29 mouse cellular contexts compared by ENCODE assay signal in the genomic region with DNA sequence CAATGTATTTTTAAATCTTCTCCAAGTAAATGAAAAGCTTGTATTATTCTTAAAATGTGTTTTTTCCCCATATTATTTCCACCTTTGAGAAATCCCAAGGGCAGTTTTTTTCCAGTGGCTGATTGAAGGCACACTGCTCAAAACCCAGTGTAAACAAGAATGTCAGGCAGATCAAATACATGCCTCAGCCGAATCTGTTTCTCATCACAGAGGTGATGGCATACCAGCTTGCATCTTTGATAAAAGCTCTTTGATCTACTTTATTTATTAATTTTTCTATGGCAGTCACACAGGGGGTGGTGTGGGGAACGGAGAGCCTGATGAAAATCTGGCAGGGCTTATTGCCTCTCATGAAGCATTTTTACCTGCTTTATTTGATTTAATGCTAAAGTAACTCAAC.
DNase-seq lines count a peak whose midpoint lies in the region; ATAC-seq and TF ChIP-seq lines count a peak whose summit lies in the region.
"Had no signal": no experiment of that assay in that cellular context is flagged by ENCODE, and none has a peak within 500 bp of the region (broad histone marks: within the 10 kb centered on the region; RNA-seq: fewer than 3 reads in every experiment).

No protein-coding gene starts in this region.

- H3K36me3 ChIP-seq in midbrain, embryonic 14.5 days (ENCODE audit: control insufficient read depth, insufficient read depth, low read length): no peaks in the 10 kb centered on the region
- H3K36me3 ChIP-seq in midbrain, postnatal 0 days (ENCODE audit: insufficient read depth, low read length): no peaks in the 10 kb centered on the region
- no peaks in the 10 kb centered on the region for H3K36me3 ChIP-seq in embryonic facial prominence, embryonic 10.5 days (replicated peaks)
- no peaks in the 10 kb centered on the region for H3K36me3 ChIP-seq in limb, embryonic 11.5 days (ENCODE audit: control insufficient read depth, insufficient read depth, low read length)
- H3K36me3 ChIP-seq: embryonic facial prominence, embryonic 15.5 days; forebrain, embryonic 12.5 days; heart, embryonic 13.5 days; liver, embryonic 13.5 days; neural tube, embryonic 12.5 days; stomach, embryonic 15.5 days had no signal

- peak; percentile 30 for DNase-seq in midbrain, embryonic 14.5 days
- no peak for DNase-seq in midbrain, postnatal 0 days (ENCODE audit: low spot score)
- DNase-seq in embryo, embryonic 10.5 days (ENCODE audit: low spot score): peak; percentile 59
- peak; percentile 22 for DNase-seq in embryonic facial prominence, embryonic 10.5 days (ENCODE audit: low spot score)
- peak; percentile 25 for DNase-seq in limb, embryonic 11.5 days (ENCODE audit: low spot score)
- no peak for DNase-seq in layer of hippocampus, adult 2 months (ENCODE audit: low spot score in 2 of 2)
- DNase-seq in lung, adult 2 months: no peak
- no peak for DNase-seq in thymus, adult 18-20 months
- DNase-seq: adrenal gland, adult 2 months; adrenal gland, postnatal 36 days; B cell, adult 2 months; cerebellum, adult 2 months; cerebellum, postnatal 14 days; gastrocnemius, adult 2 months; heart, adult 2 months; heart, postnatal 10 days; kidney, adult 11 months; kidney, postnatal 14 days; liver, embryonic 13.5 days; lung, adult 18-20 months; lung, postnatal 10 days; thymus, postnatal 14 days had no signal

- WGBS in midbrain, embryonic 14.5 days: 44% methylated on average over 2 of the region's 2 CpGs
- 38% methylated on average over 2 of the region's 2 CpGs for WGBS in midbrain, postnatal 0 days
- WGBS in embryonic facial prominence, embryonic 10.5 days: 43% methylated on average over 2 of the region's 2 CpGs
- WGBS in limb, embryonic 11.5 days: 20% methylated on average over 2 of the region's 2 CpGs
- WGBS in lung, adult 2 months: 17% methylated on average over 2 of the region's 2 CpGs

- no peak overlapping the region for H3K4me2 ChIP-seq in midbrain, embryonic 14.5 days (ENCODE audit: low read length)
- no peak overlapping the region for H3K4me2 ChIP-seq in midbrain, postnatal 0 days (ENCODE audit: low read depth, low read length, poor library complexity, severe bottlenecking)
- no peak overlapping the region for H3K4me2 ChIP-seq in limb, embryonic 11.5 days (ENCODE audit: low read depth, severe bottlenecking)
- H3K4me2 ChIP-seq: embryonic facial prominence, embryonic 15.5 days; forebrain, embryonic 12.5 days; heart, embryonic 13.5 days; liver, embryonic 13.5 days; neural tube, embryonic 12.5 days; stomach, embryonic 15.5 days had no signal

- H3K4me3 ChIP-seq in midbrain, embryonic 14.5 days (replicated peaks; ENCODE audit: low read depth, low read length): no peak overlapping the region
- no peak overlapping the region for H3K4me3 ChIP-seq in midbrain, postnatal 0 days (ENCODE audit: low read depth, low read length)
- H3K4me3 ChIP-seq in embryonic facial prominence, embryonic 10.5 days: no peak overlapping the region
- no peak overlapping the region for H3K4me3 ChIP-seq in limb, embryonic 11.5 days (ENCODE audit: low read depth, low read length)
- H3K4me3 ChIP-seq in layer of hippocampus, adult 2 months: no peak overlapping the region
- H3K4me3 ChIP-seq in lung, adult 2 months (replicated peaks; ENCODE audit: extremely low read depth, low read depth, low read length): no peak overlapping the region
- H3K4me3 ChIP-seq: embryonic facial prominence, embryonic 15.5 days; forebrain, embryonic 12.5 days; gastrocnemius, adult 2 months; heart, adult 2 months; heart, embryonic 13.5 days; left cerebral cortex, adult 2 months; liver, embryonic 13.5 days; neural tube, embryonic 12.5 days; stomach, embryonic 15.5 days had no signal

- H3K27ac ChIP-seq in midbrain, embryonic 14.5 days (replicated peaks; ENCODE audit: low read depth, low read length): no peak overlapping the region
- H3K27ac ChIP-seq in midbrain, postnatal 0 days (ENCODE audit: low read depth, low read length): no peak overlapping the region
- H3K27ac ChIP-seq in embryonic facial prominence, embryonic 10.5 days (replicated peaks): no peak overlapping the region
- H3K27ac ChIP-seq in limb, embryonic 11.5 days (replicated peaks; ENCODE audit: low read depth, low read length): no peak overlapping the region
- H3K27ac ChIP-seq in layer of hippocampus, adult 2 months: no peak overlapping the region
- H3K27ac ChIP-seq: embryonic facial prominence, embryonic 15.5 days; forebrain, embryonic 12.5 days; gastrocnemius, adult 2 months; heart, adult 2 months; heart, embryonic 13.5 days; left cerebral cortex, adult 2 months; liver, embryonic 13.5 days; macrophage; neural tube, embryonic 12.5 days; stomach, embryonic 15.5 days had no signal

- TF ChIP-seq CTCF in midbrain, postnatal 0 days (IDR thresholded peaks at IDR 0.05): no peak
- TF ChIP-seq CTCF in layer of hippocampus, adult 2 months (conservative IDR thresholded peaks at IDR 0.05): no peak
- TF ChIP-seq CTCF in lung, adult 2 months (IDR thresholded peaks at IDR 0.05; ENCODE audit: insufficient read depth, low read length): no peak

- no peaks in the 10 kb centered on the region for H3K27me3 ChIP-seq in midbrain, embryonic 14.5 days (ENCODE audit: control insufficient read depth, insufficient read depth, low read length)
- no peaks in the 10 kb centered on the region for H3K27me3 ChIP-seq in midbrain, postnatal 0 days (ENCODE audit: insufficient read depth, low read length)
- H3K27me3 ChIP-seq in embryonic facial prominence, embryonic 10.5 days (replicated peaks; ENCODE audit: low read depth, poor library complexity, severe bottlenecking): no peaks in the 10 kb centered on the region
- no peaks in the 10 kb centered on the region for H3K27me3 ChIP-seq in limb, embryonic 11.5 days (ENCODE audit: control insufficient read depth, insufficient read depth, low read length)
- H3K27me3 ChIP-seq: embryonic facial prominence, embryonic 15.5 days; forebrain, embryonic 12.5 days; heart, embryonic 13.5 days; liver, embryonic 13.5 days; neural tube, embryonic 12.5 days; stomach, embryonic 15.5 days had no signal

- H3K9ac ChIP-seq in midbrain, embryonic 14.5 days (replicated peaks; ENCODE audit: low read length): no peak overlapping the region
- H3K9ac ChIP-seq in midbrain, postnatal 0 days (replicated peaks; ENCODE audit: low read length, poor library complexity, severe bottlenecking): no peak overlapping the region
- H3K9ac ChIP-seq in limb, embryonic 11.5 days (ENCODE audit: low read length): no peak overlapping the region
- H3K9ac ChIP-seq: embryonic facial prominence, embryonic 15.5 days; forebrain, embryonic 12.5 days; heart, embryonic 13.5 days; liver, embryonic 13.5 days; neural tube, embryonic 12.5 days; stomach, embryonic 15.5 days had no signal

- no peak for ATAC-seq in midbrain, embryonic 14.5 days (ENCODE audit: low FRiP score, low TSS enrichment)
- no peak; the same call in 1 of the 2 replicates for ATAC-seq in midbrain, postnatal 0 days (ENCODE audit: low FRiP score)
- ATAC-seq in limb, embryonic 11.5 days (ENCODE audit: insufficient number of reproducible peaks, low FRiP score, low TSS enrichment, low read depth): no peak

- TF ChIP-seq POLR2A in lung, adult 2 months (IDR thresholded peaks at IDR 0.05; ENCODE audit: borderline replicate concordance, extremely low read depth, low read depth, low read length): no peak

- no peaks in the 10 kb centered on the region for H3K9me3 ChIP-seq in midbrain, embryonic 14.5 days (ENCODE audit: control insufficient read depth, low read length)
- no peaks in the 10 kb centered on the region for H3K9me3 ChIP-seq in midbrain, postnatal 0 days (ENCODE audit: low read length)
- no peaks in the 10 kb centered on the region for H3K9me3 ChIP-seq in embryonic facial prominence, embryonic 10.5 days
- no peaks in the 10 kb centered on the region for H3K9me3 ChIP-seq in limb, embryonic 11.5 days (ENCODE audit: control insufficient read depth, low read length)
- H3K9me3 ChIP-seq: embryonic facial prominence, embryonic 15.5 days; forebrain, embryonic 12.5 days; heart, embryonic 13.5 days; liver, embryonic 13.5 days; neural tube, embryonic 12.5 days; stomach, embryonic 15.5 days had no signal

- no peaks in the 10 kb centered on the region for H3K4me1 ChIP-seq in midbrain, embryonic 14.5 days (ENCODE audit: control insufficient read depth, insufficient read depth, low read length)
- H3K4me1 ChIP-seq in midbrain, postnatal 0 days (ENCODE audit: insufficient read depth, low read length): no peaks in the 10 kb centered on the region
- no peaks in the 10 kb centered on the region for H3K4me1 ChIP-seq in embryonic facial prominence, embryonic 10.5 days
- no peaks in the 10 kb centered on the region for H3K4me1 ChIP-seq in limb, embryonic 11.5 days (ENCODE audit: control insufficient read depth, insufficient read depth, low read length)
- H3K4me1 ChIP-seq in lung, adult 2 months (ENCODE audit: control insufficient read depth, insufficient read depth, low read length): no peaks in the 10 kb centered on the region
- H3K4me1 ChIP-seq: embryonic facial prominence, embryonic 15.5 days; liver, embryonic 13.5 days; neural tube, embryonic 12.5 days; stomach, embryonic 15.5 days had no signal

Comparison
In these comparisons a context has a peak if more than half of its experiments do, and no peak if none do; other contexts are left out.
1. DNase-seq: peak in midbrain, embryonic 14.5 days (single experiment), embryo, embryonic 10.5 days (single experiment), embryonic facial prominence, embryonic 10.5 days (single experiment) and limb, embryonic 11.5 days (single experiment); none in midbrain, postnatal 0 days (single experiment), layer of hippocampus, adult 2 months (0 of 2), lung, adult 2 months (single experiment) and thymus, adult 18-20 months (0 of 2).